Mouse (Mus musculus): Measurements from ENCODE around the gene Gdf3. TPM values are rescaled to one million over a fixed set of nuclear protein-coding genes. Genes with fewer than 3 reads are reported as not detected.

The Gdf3 gene
- polyA plus RNA-seq, 1 experiment from 2014 or later: 0.97 TPM

GRCm38 (mm10) chr6:122612426-122612825 lies 2.5 kb upstream of the Gdf3 start:
- H3K27ac ChIP-seq (ENCODE audit: low read length): no peak overlapping the region
- no peak for ATAC-seq (ENCODE audit: low read depth)
- no peaks in the 10 kb centered on the region for H3K4me1 ChIP-seq (ENCODE audit: control insufficient read depth, low read depth, low read length)
- no peak overlapping the region for H3K9ac ChIP-seq (ENCODE audit: low read depth, low read length)
- no peak overlapping the region for H3K4me3 ChIP-seq (ENCODE audit: low read depth, low read length)
- H3K36me3 ChIP-seq (ENCODE audit: control insufficient read depth, insufficient read depth): no peaks in the 10 kb centered on the region
- WGBS (ENCODE audit: insufficient replicate concordance): 61% methylated on average over 4 of the region's 4 CpGs
- H3K4me2 ChIP-seq (ENCODE audit: low read depth, low read length): no peak overlapping the region
- no peaks in the 10 kb centered on the region for H3K9me3 ChIP-seq (replicated peaks; ENCODE audit: control insufficient read depth, low read length)
- no peaks in the 10 kb centered on the region for H3K27me3 ChIP-seq (ENCODE audit: control insufficient read depth, insufficient read depth, low read depth, low read length)

- peak overlapping the region; percentile 15; the same call in 1 of the 2 replicates for H3K4me2 ChIP-seq (ENCODE audit: low read depth, low read length)
- no peak overlapping the region for H3K9ac ChIP-seq (ENCODE audit: low read depth, low read length)
- WGBS (ENCODE audit: insufficient replicate concordance): 23% methylated on average over 9 of the region's 9 CpGs
Measured at GRCm38 (mm10) chr6:122609377-122609728, 534 bp downstream of the Gdf3 start.

GRCm38 (mm10) chr6:122608434-122609376 lies 1.2 kb downstream of the Gdf3 start:
- Histone ChIP-seq H3K4me1 (ENCODE audit: control insufficient read depth, low read depth, low read length) (no peaks in the 10 kb centered on the region), H3K36me3 (ENCODE audit: control insufficient read depth, insufficient read depth) (no peaks in the 10 kb centered on the region), H3K4me3 (ENCODE audit: low read depth, low read length) (no peak overlapping the region), H3K4me2 (ENCODE audit: low read depth, low read length) (peak overlapping the region; percentile 15; the same call in 1 of the 2 replicates), H3K9ac (ENCODE audit: low read depth, low read length) (no peak overlapping the region), H3K27me3 (ENCODE audit: control insufficient read depth, insufficient read depth, low read depth, low read length) (no peaks in the 10 kb centered on the region), H3K9me3 (replicated peaks; ENCODE audit: control insufficient read depth, low read length) (no peaks in the 10 kb centered on the region), H3K27ac (ENCODE audit: low read length) (no peak overlapping the region)
- ATAC-seq (ENCODE audit: low read depth): no peak
- 64% methylated on average over 10 of the region's 10 CpGs for WGBS (ENCODE audit: insufficient replicate concordance)

More at GRCm38 (mm10) chr6:122609377-122609728, 534 bp downstream of the Gdf3 start:
- no peaks in the 10 kb centered on the region for H3K9me3 ChIP-seq (replicated peaks; ENCODE audit: control insufficient read depth, low read length)
- H3K27me3 ChIP-seq (ENCODE audit: control insufficient read depth, insufficient read depth, low read depth, low read length): no peaks in the 10 kb centered on the region
- no peak overlapping the region for H3K27ac ChIP-seq (ENCODE audit: low read length)
- no peaks in the 10 kb centered on the region for H3K4me1 ChIP-seq (ENCODE audit: control insufficient read depth, low read depth, low read length)
- H3K4me3 ChIP-seq (ENCODE audit: low read depth, low read length): no peak overlapping the region
- ATAC-seq (ENCODE audit: low read depth): no peak
- no peaks in the 10 kb centered on the region for H3K36me3 ChIP-seq (ENCODE audit: control insufficient read depth, insufficient read depth)

- Histone ChIP-seq H3K9ac (ENCODE audit: low read depth, low read length) (no peak overlapping the region), H3K9me3 (replicated peaks; ENCODE audit: control insufficient read depth, low read length) (no peaks in the 10 kb centered on the region), H3K27ac (ENCODE audit: low read length) (no peak overlapping the region), H3K4me1 (ENCODE audit: control insufficient read depth, low read depth, low read length) (no peaks in the 10 kb centered on the region), H3K4me3 (ENCODE audit: low read depth, low read length) (no peak overlapping the region), H3K4me2 (ENCODE audit: low read depth, low read length) (no peak overlapping the region), H3K27me3 (ENCODE audit: control insufficient read depth, insufficient read depth, low read depth, low read length) (no peaks in the 10 kb centered on the region), H3K36me3 (ENCODE audit: control insufficient read depth, insufficient read depth) (no peaks in the 10 kb centered on the region)
- ATAC-seq (ENCODE audit: low read depth): no peak
- WGBS (ENCODE audit: insufficient replicate concordance): 74% methylated on average over 12 of the region's 12 CpGs
Measured at GRCm38 (mm10) chr6:122607700-122608099, 2.2 kb downstream of the Gdf3 start.

- no peak overlapping the region for H3K9ac ChIP-seq (ENCODE audit: low read depth, low read length)
- WGBS (ENCODE audit: insufficient replicate concordance): 78% methylated on average over 11 of the region's 11 CpGs
- no peaks in the 10 kb centered on the region for H3K4me1 ChIP-seq (ENCODE audit: control insufficient read depth, low read depth, low read length)
- no peak overlapping the region for H3K27ac ChIP-seq (ENCODE audit: low read length)
- H3K4me3 ChIP-seq (ENCODE audit: low read depth, low read length): no peak overlapping the region
- no peak for ATAC-seq (ENCODE audit: low read depth)
- H3K9me3 ChIP-seq (replicated peaks; ENCODE audit: control insufficient read depth, low read length): no peaks in the 10 kb centered on the region
- no peaks in the 10 kb centered on the region for H3K27me3 ChIP-seq (ENCODE audit: control insufficient read depth, insufficient read depth, low read depth, low read length)
- no peaks in the 10 kb centered on the region for H3K36me3 ChIP-seq (ENCODE audit: control insufficient read depth, insufficient read depth)
- no peak overlapping the region for H3K4me2 ChIP-seq (ENCODE audit: low read depth, low read length)
Measured at GRCm38 (mm10) chr6:122606661-122607060, 3.2 kb downstream of the Gdf3 start.

GRCm38 (mm10) chr6:122605483-122605882 lies 4.4 kb downstream of the Gdf3 start:
- H3K4me1 ChIP-seq (ENCODE audit: control insufficient read depth, low read depth, low read length): no peaks in the 10 kb centered on the region
- 76% methylated on average over 8 of the region's 8 CpGs for WGBS (ENCODE audit: insufficient replicate concordance)
- H3K9ac ChIP-seq (ENCODE audit: low read depth, low read length): no peak overlapping the region
- H3K36me3 ChIP-seq (ENCODE audit: control insufficient read depth, insufficient read depth): no peaks in the 10 kb centered on the region
- H3K27me3 ChIP-seq (ENCODE audit: control insufficient read depth, insufficient read depth, low read depth, low read length): no peaks in the 10 kb centered on the region
- no peaks in the 10 kb centered on the region for H3K9me3 ChIP-seq (replicated peaks; ENCODE audit: control insufficient read depth, low read length)
- no peak overlapping the region for H3K27ac ChIP-seq (ENCODE audit: low read length)
- ATAC-seq (ENCODE audit: low read depth): no peak
- no peak overlapping the region for H3K4me2 ChIP-seq (ENCODE audit: low read depth, low read length)
- no peak overlapping the region for H3K4me3 ChIP-seq (ENCODE audit: low read depth, low read length)

- Histone ChIP-seq H3K4me3 (ENCODE audit: low read depth, low read length) (no peak overlapping the region), H3K9ac (ENCODE audit: low read depth, low read length) (no peak overlapping the region), H3K4me1 (ENCODE audit: control insufficient read depth, low read depth, low read length) (no peaks in the 10 kb centered on the region), H3K27ac (ENCODE audit: low read length) (peak overlapping the region; percentile 58), H3K9me3 (replicated peaks; ENCODE audit: control insufficient read depth, low read length) (no peaks in the 10 kb centered on the region), H3K36me3 (ENCODE audit: control insufficient read depth, insufficient read depth) (no peaks in the 10 kb centered on the region), H3K4me2 (ENCODE audit: low read depth, low read length) (no peak overlapping the region), H3K27me3 (ENCODE audit: control insufficient read depth, insufficient read depth, low read depth, low read length) (no peaks in the 10 kb centered on the region)
- ATAC-seq (ENCODE audit: low read depth): no peak
Measured at GRCm38 (mm10) chr6:122604260-122604659, 5.6 kb downstream of the Gdf3 start.

- H3K27me3 ChIP-seq (ENCODE audit: control insufficient read depth, insufficient read depth, low read depth, low read length): no peaks in the 10 kb centered on the region
- no peaks in the 10 kb centered on the region for H3K36me3 ChIP-seq (ENCODE audit: control insufficient read depth, insufficient read depth)
- H3K27ac ChIP-seq (ENCODE audit: low read length): peak overlapping the region; percentile 78
- no peak for ATAC-seq (ENCODE audit: low read depth)
- peak overlapping the region; percentile 52 for H3K4me2 ChIP-seq (ENCODE audit: low read depth, low read length)
- peak overlapping the region; percentile 71 for H3K4me3 ChIP-seq (ENCODE audit: low read depth, low read length)
- no peaks in the 10 kb centered on the region for H3K9me3 ChIP-seq (replicated peaks; ENCODE audit: control insufficient read depth, low read length)
- WGBS (ENCODE audit: insufficient replicate concordance): 0% methylated on average over 1 of the region's 1 CpGs
- no peaks in the 10 kb centered on the region for H3K4me1 ChIP-seq (ENCODE audit: control insufficient read depth, low read depth, low read length)
- H3K9ac ChIP-seq (ENCODE audit: low read depth, low read length): peak overlapping the region; percentile 69
Measured at GRCm38 (mm10) chr6:122602992-122603322, 6.9 kb downstream of the Gdf3 start.

- H3K9ac ChIP-seq (ENCODE audit: low read depth, low read length): peak within 1 kb of the TSS; percentile 69
- H3K27me3 ChIP-seq (ENCODE audit: control insufficient read depth, insufficient read depth, low read depth, low read length): no peaks in the 10 kb centered on the region
- peak; percentile 87 for ATAC-seq (ENCODE audit: low read depth)
- H3K4me2 ChIP-seq (ENCODE audit: low read depth, low read length): peak within 1 kb of the TSS; percentile 52
- no peaks in the 10 kb centered on the region for H3K36me3 ChIP-seq (ENCODE audit: control insufficient read depth, insufficient read depth)
- WGBS (ENCODE audit: insufficient replicate concordance): 1% methylated on average over 22 of the region's 22 CpGs
- H3K4me3 ChIP-seq (ENCODE audit: low read depth, low read length): peak within 1 kb of the TSS; percentile 71
- H3K27ac ChIP-seq (ENCODE audit: low read length): peak within 1 kb of the TSS; percentile 78
- no peaks in the 10 kb centered on the region for H3K9me3 ChIP-seq (replicated peaks; ENCODE audit: control insufficient read depth, low read length)
- H3K4me1 ChIP-seq (ENCODE audit: control insufficient read depth, low read depth, low read length): no peaks in the 10 kb centered on the region
Measured at GRCm38 (mm10) chr6:122602242-122602991, 7.5 kb downstream of the Gdf3 start, which contains the start of gene Apobec1. TSS of gene Apobec1 (minus strand) at chr6:122602444.
